Mouse (Mus musculus): ENCODE measurements at regions not wholly inside any gene's neighbourhood (a gene's known extent, or its start where the extent isn't known, plus 50 kb on each side); places are given as distances from the start of the nearest gene placed in this dataset.

DNA sequence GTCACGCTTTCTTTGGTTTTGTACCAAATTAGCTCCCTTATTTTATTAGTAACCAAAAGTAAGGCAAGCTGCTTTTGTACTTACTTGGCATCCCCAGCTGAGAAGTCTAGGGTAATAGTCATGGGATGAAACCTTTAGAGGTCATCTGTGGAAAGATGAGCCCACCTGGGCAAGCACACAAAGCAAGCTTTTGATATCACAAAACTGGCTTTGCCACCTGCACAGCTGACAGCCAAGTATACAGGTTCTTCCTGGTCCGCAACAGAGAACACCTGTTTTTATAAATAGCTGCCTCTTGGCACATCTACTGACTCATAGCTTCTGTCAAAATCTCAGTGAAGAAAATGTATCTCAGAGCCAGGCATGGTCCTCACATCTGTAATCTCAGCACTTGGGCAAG lies 197.2 kb downstream of the Arl4a start:
- no peak for TF ChIP-seq ZNF384 (IDR thresholded peaks at IDR 0.05; ENCODE audit: low read depth, low read length)
- no peak for TF ChIP-seq HCFC1 (IDR thresholded peaks at IDR 0.05; ENCODE audit: borderline replicate concordance, insufficient read depth, low read length)
- TF ChIP-seq CHD2 (IDR thresholded peaks at IDR 0.05; ENCODE audit: low read depth, low read length): no peak
